Mouse (Mus musculus) thymus, adult 2 months (tissue): ENCODE results near the gene Cemip2. TPM values are rescaled to one million over a fixed set of nuclear protein-coding genes. Genes with fewer than 3 reads are reported as not detected.
"Not testable (repeated sequence)": the region's sequence is repeated elsewhere in the genome, so short reads cannot be mapped to it uniquely, and the experiment has no call there.

Experiments used
- DNase-seq: peaks from one replicate; pipeline ENCODE4 v3.0.0; 2021
- H3K27ac ChIP-seq: fragments of 200-500 bp; 2 replicates; pipeline ENCODE4 v1.5.1; 2012; ENCODE audit warnings: low read length, control low read depth; ENCODE audit not compliant: control insufficient read depth, insufficient read depth
- H3K27me3 ChIP-seq: fragments of 200-500 bp; 2 replicates; pipeline ENCODE4 v1.6.1; 2012; ENCODE audit warnings: mild to moderate bottlenecking, low read length, moderate library complexity, mixed read lengths; ENCODE audit not compliant: control insufficient read depth, insufficient read depth
- H3K36me3 ChIP-seq: fragments of 200-500 bp; 2 replicates; pipeline ENCODE4 v1.6.1; 2012; ENCODE audit warnings: mild to moderate bottlenecking, low read length, moderate library complexity; ENCODE audit not compliant: control insufficient read depth, insufficient read depth
- H3K4me1 ChIP-seq: fragments of 200-500 bp; replicated peaks from 2 replicates; pipeline ENCODE4 v1.6.1; 2012; ENCODE audit warnings: low read length; ENCODE audit not compliant: control insufficient read depth, insufficient read depth
- H3K4me3 ChIP-seq: fragments of 200-500 bp; 2 replicates; pipeline ENCODE4 v1.5.1; 2012; ENCODE audit warnings: mild to moderate bottlenecking, low read length, control low read depth, moderate library complexity; ENCODE audit not compliant: control insufficient read depth, insufficient read depth
- CTCF ChIP-seq: fragments of 200-500 bp; IDR thresholded peaks from 2 replicates; pipeline ENCODE4 v1.5.1; 2012; ENCODE audit warnings: mild to moderate bottlenecking, control low read depth, low read length, moderate library complexity, borderline replicate concordance; ENCODE audit not compliant: control insufficient read depth, poor library complexity, insufficient read depth; ENCODE audit errors: extremely low read depth
- POLR2A ChIP-seq: fragments of 200-500 bp; IDR thresholded peaks from 2 replicates; pipeline ENCODE4 v1.6.1; 2012; ENCODE audit warnings: mild to moderate bottlenecking, low read length, control low read depth, moderate library complexity; ENCODE audit not compliant: control insufficient read depth, poor library complexity, insufficient read depth; ENCODE audit errors: extremely low read depth
- WGBS: fragments of 180-500 bp; shearing (Covaris S2); methylation state at CpG from one replicate; pipeline ENCODE4 v1.1.7; 2018; 5-methylcytosine and 5-hydroxymethylcytosine counted together
- polyA plus RNA-seq: library from polyadenylated mRNA; depleted of rRNA; stranded (reverse); fragments of >200 nt; gene quantifications from 2 replicates; pipeline ENCODE4 v1.2.3, GENCODE M21; 2012

The Cemip2 gene
- polyA plus RNA-seq, 1 experiment = 3.1 TPM

DNA sequence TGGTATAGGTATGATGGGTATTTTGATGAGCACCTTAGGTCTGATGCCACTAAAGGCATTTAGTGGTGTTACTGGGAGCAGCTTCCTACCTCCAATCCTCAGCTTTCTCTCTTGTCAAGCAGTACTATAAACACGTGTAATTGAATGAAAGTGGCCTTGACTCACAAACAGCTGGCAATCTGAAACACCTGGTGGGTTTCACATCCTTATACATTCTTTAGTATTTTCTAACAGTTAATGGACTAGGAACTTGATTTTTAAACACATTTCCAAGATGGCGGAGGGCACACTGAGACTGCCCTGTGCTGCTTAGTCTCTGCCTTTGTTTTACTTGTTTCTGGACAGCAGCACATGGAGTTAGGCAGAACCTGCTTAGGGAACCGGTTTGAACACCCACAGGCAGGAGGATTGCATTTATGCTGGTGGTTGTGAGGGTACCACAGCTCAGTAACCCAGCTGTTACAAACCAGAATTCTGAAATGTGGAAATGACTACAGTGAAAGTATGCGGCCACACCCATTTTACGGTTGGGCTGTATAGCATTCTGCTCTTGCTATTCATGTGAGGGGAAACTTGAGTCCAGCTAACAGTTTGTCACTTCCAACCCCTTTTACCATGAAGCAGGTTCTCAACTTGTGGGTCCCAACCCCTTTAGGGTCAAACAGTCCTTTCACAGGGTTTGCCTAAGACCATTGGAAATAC, 84.3 kb downstream of the Cemip2 start:
- no peak for TF ChIP-seq CTCF
- no peak for TF ChIP-seq POLR2A
- no peaks in the 10 kb centered on the region for H3K27me3 ChIP-seq
- 95% methylated on average over 5 of the region's 5 CpGs for WGBS
- no peaks in the 10 kb centered on the region for H3K4me1 ChIP-seq
- H3K27ac ChIP-seq = no peak overlapping the region
- H3K36me3 ChIP-seq = no peaks in the 10 kb centered on the region
- H3K4me3 ChIP-seq = no peak overlapping the region
- no peak for DNase-seq

DNA sequence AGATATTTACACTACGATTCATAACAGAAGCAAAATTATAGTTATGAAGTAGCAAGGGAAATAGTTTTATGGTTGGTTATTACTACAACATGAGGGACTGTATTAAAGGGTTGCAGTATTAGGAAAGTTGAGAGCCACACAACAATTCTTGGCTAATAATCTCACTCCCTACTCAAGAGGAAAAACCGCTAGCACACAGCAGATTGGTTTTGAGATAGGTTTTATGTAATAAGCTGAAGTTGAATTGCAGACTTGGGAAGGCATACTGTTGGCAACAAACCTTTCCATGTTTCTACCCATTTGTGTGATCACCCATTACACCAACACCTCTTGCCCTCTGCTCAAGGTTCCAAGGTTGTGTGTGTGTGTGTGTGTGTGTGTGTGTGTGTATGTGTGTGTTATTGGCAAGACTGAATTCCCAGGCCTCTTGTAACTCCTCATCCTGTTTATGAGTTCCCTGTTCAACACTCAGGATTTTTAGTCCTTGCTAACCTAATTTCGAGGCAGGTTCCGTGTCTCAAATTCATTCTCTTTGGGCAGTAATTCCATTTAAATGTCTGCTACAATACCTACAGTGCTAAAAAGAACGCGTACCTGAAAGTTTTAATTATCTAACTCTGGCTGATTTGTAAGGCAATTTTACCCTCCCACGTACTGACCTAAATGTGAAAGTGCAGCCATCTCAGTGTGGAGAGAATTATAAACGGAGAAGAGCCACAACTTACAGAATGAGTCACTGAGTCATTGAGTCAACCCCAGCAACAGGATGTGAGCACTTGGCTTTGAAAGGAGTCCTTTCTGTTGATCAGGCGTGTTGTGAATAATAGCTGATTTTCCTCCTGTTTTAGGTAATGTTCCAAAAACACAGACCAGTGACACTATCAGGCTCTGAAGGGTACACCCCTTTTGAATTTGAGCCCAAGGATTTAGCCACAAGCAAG, 85.1 kb downstream of the Cemip2 start:
- no peak for DNase-seq
- H3K4me3 ChIP-seq = no peak overlapping the region
- no peaks in the 10 kb centered on the region for H3K36me3 ChIP-seq
- H3K27me3 ChIP-seq = no peaks in the 10 kb centered on the region
- WGBS = 86% methylated on average over 9 of the region's 9 CpGs
- H3K4me1 ChIP-seq = no peaks in the 10 kb centered on the region
- no peak overlapping the region for H3K27ac ChIP-seq
- TF ChIP-seq CTCF (no peak), POLR2A (no peak)

DNA sequence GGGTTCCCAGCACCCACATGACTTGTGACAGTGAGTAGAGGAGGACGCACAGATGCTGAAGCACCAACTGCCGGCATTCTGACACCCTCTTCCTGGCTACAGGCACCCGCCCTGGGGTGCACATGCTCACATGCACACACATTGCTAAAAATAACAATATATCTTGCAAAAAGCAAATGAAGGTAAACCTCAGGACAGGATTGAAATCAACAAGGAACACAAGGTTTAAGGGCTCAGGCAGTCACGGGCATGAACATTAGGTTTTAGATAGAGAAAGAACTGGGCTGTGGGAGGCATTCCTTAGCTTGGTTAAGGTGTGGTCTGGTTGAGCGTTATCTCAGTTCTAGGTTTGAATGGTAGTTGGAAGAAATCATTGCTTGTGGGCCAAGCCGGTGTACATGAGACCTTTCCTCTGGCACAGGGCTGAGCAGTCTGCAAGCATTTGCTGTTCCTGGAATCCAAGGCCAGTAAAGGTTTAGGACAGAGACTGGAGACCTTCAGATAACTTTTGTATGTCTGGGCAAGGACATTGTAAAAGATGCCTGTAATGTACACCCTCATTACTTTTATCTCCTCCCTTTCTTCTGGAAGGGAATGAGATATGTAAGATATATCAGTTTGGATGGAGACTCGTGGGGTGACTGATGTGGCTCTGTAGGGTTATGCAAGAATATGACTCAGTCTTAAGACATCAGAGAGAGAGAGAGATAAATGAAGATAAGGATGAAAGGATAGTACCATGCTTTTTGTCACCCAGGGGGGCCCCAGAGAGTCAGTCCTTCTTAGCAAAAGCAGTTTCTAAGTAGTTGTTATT, 87.3 kb downstream of the Cemip2 start:
- Histone ChIP-seq H3K27ac (no peak overlapping the region), H3K4me3 (no peak overlapping the region), H3K36me3 (no peaks in the 10 kb centered on the region), H3K27me3 (no peaks in the 10 kb centered on the region), H3K4me1 (no peaks in the 10 kb centered on the region)
- WGBS = 76% methylated on average over 7 of the region's 7 CpGs
- TF ChIP-seq CTCF = no peak
- no peak for TF ChIP-seq POLR2A
- DNase-seq = no peak

DNA sequence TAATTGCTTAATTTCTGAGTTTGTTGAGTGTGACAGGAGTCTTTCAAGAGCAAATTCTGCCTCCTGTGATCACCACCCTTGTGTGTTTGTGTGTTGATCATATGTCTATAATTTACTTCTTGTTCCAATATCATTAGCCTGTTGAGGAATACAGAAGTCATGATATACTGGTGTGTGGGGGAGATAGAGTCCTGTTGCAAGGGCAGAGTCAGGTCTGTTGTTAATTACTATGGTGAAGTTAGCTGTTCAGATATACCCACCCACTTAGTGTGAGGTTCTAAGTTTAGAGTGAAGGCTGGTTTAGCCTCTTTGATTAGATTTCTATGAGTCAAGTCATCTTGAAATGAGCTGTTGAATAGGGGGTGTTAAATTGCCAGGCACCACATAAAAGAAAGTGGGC, 88.0 kb downstream of the Cemip2 start:
- no peak for TF ChIP-seq POLR2A
- no peak for TF ChIP-seq CTCF
- H3K4me3 ChIP-seq = no peak overlapping the region
- H3K27ac ChIP-seq = no peak overlapping the region
- H3K36me3 ChIP-seq = no peaks in the 10 kb centered on the region
- no peaks in the 10 kb centered on the region for H3K27me3 ChIP-seq
- DNase-seq = no peak
- H3K4me1 ChIP-seq = no peaks in the 10 kb centered on the region

DNA sequence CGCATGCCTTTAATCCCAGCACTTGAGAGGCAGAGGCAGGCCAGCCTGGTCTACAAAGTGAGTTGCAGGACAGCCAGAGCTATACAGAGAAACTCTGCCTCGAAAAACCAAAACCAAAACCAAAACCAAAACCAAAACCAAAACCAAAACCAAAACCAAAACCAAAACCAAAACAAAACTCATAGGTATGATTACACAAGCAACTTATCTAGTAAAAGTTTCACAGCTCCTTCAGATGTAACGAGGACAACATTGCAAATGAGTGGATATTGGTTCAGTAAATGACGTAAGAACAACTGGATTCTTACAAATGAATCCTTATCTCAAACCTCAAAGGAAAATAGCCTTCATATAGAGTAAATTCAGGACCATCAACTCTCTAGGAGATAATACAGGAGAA, 88.6 kb downstream of the Cemip2 start:
- not testable (repeated sequence) for H3K36me3 ChIP-seq, H3K27me3 ChIP-seq, DNase-seq, H3K4me1 ChIP-seq, H3K4me3 ChIP-seq, H3K27ac ChIP-seq
- WGBS = 85% methylated on average over 4 of the region's 4 CpGs

DNA sequence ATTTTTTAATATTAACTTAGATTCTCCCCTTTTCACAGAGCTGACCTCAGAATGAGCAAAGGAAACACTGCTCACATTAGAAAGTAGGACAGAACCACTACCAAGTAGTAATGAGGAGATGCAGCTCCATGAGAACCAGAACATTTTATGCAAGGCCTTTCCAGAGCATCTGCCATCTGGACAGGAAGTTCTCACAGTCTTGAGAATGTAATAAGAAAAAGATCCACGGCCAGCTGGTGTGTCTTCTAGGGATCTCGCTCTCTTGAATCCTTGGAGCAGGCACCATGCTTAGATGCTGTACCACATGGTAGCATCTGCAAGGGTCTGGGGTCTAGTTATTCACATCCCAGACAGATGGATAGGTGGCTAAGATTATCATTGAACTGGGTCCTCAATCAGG, 90.3 kb downstream of the Cemip2 start:
- DNase-seq = no peak
- 92% methylated on average over 2 of the region's 2 CpGs for WGBS
- TF ChIP-seq CTCF = no peak
- no peak for TF ChIP-seq POLR2A
- Histone ChIP-seq H3K4me1 (no peaks in the 10 kb centered on the region), H3K27me3 (no peaks in the 10 kb centered on the region), H3K27ac (no peak overlapping the region), H3K36me3 (no peaks in the 10 kb centered on the region), H3K4me3 (no peak overlapping the region)
